Mouse (Mus musculus) forebrain, postnatal 0 days (tissue): ENCODE data around the gene Timm44. TPM values are rescaled to one million over a fixed set of nuclear protein-coding genes. Genes with fewer than 3 reads are reported as not detected.

Experiments
- ATAC-seq: fragments of 200-750 bp; cut with Nextera tagmentation; 2 replicates; pipeline ENCODE4 v1.8.0; 2017; ENCODE audit warnings: mild to moderate bottlenecking, moderate library complexity
- DNase-seq: peaks from one replicate; pipeline ENCODE4 v3.0.0-alpha.2; 2015
- H3K27ac ChIP-seq: fragments of 300-500 bp; sonication (generic); 2 replicates; pipeline ENCODE4 v1.5.1; 2014; ENCODE audit warnings: low read depth, mild to moderate bottlenecking, antibody characterized with exemption, low read length, moderate library complexity, mixed read lengths
- H3K27me3 ChIP-seq: fragments of 300-500 bp; sonication (generic); 2 replicates; pipeline ENCODE4 v1.6.1; 2014; ENCODE audit warnings: mild to moderate bottlenecking, low read length, mixed read lengths; ENCODE audit not compliant: insufficient read depth
- H3K36me3 ChIP-seq: fragments of 300-500 bp; sonication (generic); 2 replicates; pipeline ENCODE4 v1.6.1; 2014; ENCODE audit warnings: mild to moderate bottlenecking, moderate library complexity; ENCODE audit not compliant: insufficient read depth
- H3K4me1 ChIP-seq: fragments of 300-500 bp; sonication (generic); 2 replicates; pipeline ENCODE4 v1.6.1; 2014; ENCODE audit warnings: antibody characterized with exemption; ENCODE audit not compliant: insufficient read depth
- H3K4me2 ChIP-seq: fragments of 300-500 bp; sonication (generic); 2 replicates; pipeline ENCODE4 v1.6.1; 2014; ENCODE audit warnings: low read depth, mild to moderate bottlenecking, moderate library complexity
- H3K4me3 ChIP-seq: fragments of 300-500 bp; sonication (generic); 2 replicates; pipeline ENCODE4 v1.5.1; 2014; ENCODE audit warnings: low read depth, low read length, mixed read lengths
- H3K9ac ChIP-seq: fragments of 300-500 bp; sonication (generic); 2 replicates; pipeline ENCODE4 v1.6.1; 2014; ENCODE audit warnings: mild to moderate bottlenecking
- H3K9me3 ChIP-seq: fragments of 300-500 bp; sonication (generic); 2 replicates; pipeline ENCODE4 v1.6.1; 2016; ENCODE audit warnings: low read length
- CTCF ChIP-seq: sonication (generic); IDR thresholded peaks from 2 replicates; pipeline ENCODE4 v1.5.1; 2016; ENCODE audit warnings: antibody characterized with exemption, control low read depth, low read depth
- WGBS: fragments of 180-500 bp; shearing (Covaris S2); extraction: QIAGEN DNeasy Blood & Tissue Kit; methylation state at CpG from one replicate; pipeline ENCODE4 v1.1.7; 2014; 5-methylcytosine and 5-hydroxymethylcytosine counted together
- polyA plus RNA-seq: library from polyadenylated mRNA; unstranded; fragments of >200 nt; fragmentation: Nextera tagmentation; extraction: Ambion mirVana; gene quantifications from 2 replicates; pipeline ENCODE4 v1.2.1, GENCODE M21; 2015
- total RNA-seq: library from RNA; depleted of rRNA; stranded (reverse); fragments of >200 nt; gene quantifications from 2 replicates; pipeline ENCODE4 v1.2.3, GENCODE M21; 2014

Gene Timm44
- total and polyA plus RNA-seq, 2 experiments from 2014 or later, result 33.7 to 65.7 TPM

- H3K9ac ChIP-seq, result no peak overlapping the region
- H3K9me3 ChIP-seq, result no peaks in the 10 kb centered on the region
- DNase-seq (no peak), ATAC-seq (no peak)
- no peak overlapping the region for H3K4me2 ChIP-seq
- no peak for TF ChIP-seq CTCF
- no peaks in the 10 kb centered on the region for H3K4me1 ChIP-seq
- peaks cover 74% of the 10 kb centered on the region for H3K36me3 ChIP-seq
- WGBS, result 85% methylated on average over 2 of the region's 2 CpGs
- no peaks in the 10 kb centered on the region for H3K27me3 ChIP-seq
- H3K4me3 ChIP-seq, result no peak overlapping the region
- no peak overlapping the region for H3K27ac ChIP-seq
Measured at GRCm38 (mm10) chr8:4305838-4306237, 30.1 kb upstream of the Timm44 start.

GRCm38 (mm10) chr8:4304124-4304547 lies 28.4 kb upstream of the Timm44 start:
- DNase-seq, result no peak
- H3K9ac ChIP-seq, result no peak overlapping the region
- no peak for ATAC-seq
- no peak overlapping the region for H3K4me2 ChIP-seq
- H3K36me3 ChIP-seq, result peaks cover 67% of the 10 kb centered on the region
- TF ChIP-seq CTCF, result no peak
- WGBS, result 84% methylated on average over 3 of the region's 3 CpGs
- no peaks in the 10 kb centered on the region for H3K4me1 ChIP-seq
- H3K27ac ChIP-seq, result no peak overlapping the region
- no peak overlapping the region for H3K4me3 ChIP-seq
- no peaks in the 10 kb centered on the region for H3K9me3 ChIP-seq
- no peaks in the 10 kb centered on the region for H3K27me3 ChIP-seq

GRCm38 (mm10) chr8:4297822-4298221 lies 22.1 kb upstream of the Timm44 start:
- H3K27me3 ChIP-seq, result no peaks in the 10 kb centered on the region
- no peak overlapping the region for H3K9ac ChIP-seq
- 86% methylated on average over 4 of the region's 4 CpGs for WGBS
- DNase-seq, result no peak
- H3K4me2 ChIP-seq, result no peak overlapping the region
- no peak for ATAC-seq
- H3K27ac ChIP-seq, result no peak overlapping the region
- peaks cover 72% of the 10 kb centered on the region for H3K36me3 ChIP-seq
- TF ChIP-seq CTCF, result no peak
- H3K4me1 ChIP-seq, result no peaks in the 10 kb centered on the region
- no peaks in the 10 kb centered on the region for H3K9me3 ChIP-seq
- H3K4me3 ChIP-seq, result no peak overlapping the region

GRCm38 (mm10) chr8:4292738-4293137 lies 17.0 kb upstream of the Timm44 start:
- H3K36me3 ChIP-seq, result peaks cover 66% of the 10 kb centered on the region
- no peak overlapping the region for H3K4me2 ChIP-seq
- H3K4me3 ChIP-seq, result no peak overlapping the region
- no peaks in the 10 kb centered on the region for H3K27me3 ChIP-seq
- no peak overlapping the region for H3K27ac ChIP-seq
- ATAC-seq (peak; percentile 26; the same call in 1 of the 2 replicates), DNase-seq (no peak)
- peak; percentile 39 for TF ChIP-seq CTCF
- no peak overlapping the region for H3K9ac ChIP-seq
- H3K9me3 ChIP-seq, result no peaks in the 10 kb centered on the region
- no peaks in the 10 kb centered on the region for H3K4me1 ChIP-seq
- 89% methylated on average over 5 of the region's 5 CpGs for WGBS

- Histone ChIP-seq H3K4me2 (peak overlapping the region; percentile 74), H3K4me3 (peak overlapping the region; percentile 77), H3K4me1 (peaks cover 7% of the 10 kb centered on the region; the same call in 1 of the 2 replicates), H3K27me3 (no peaks in the 10 kb centered on the region), H3K9ac (peak overlapping the region; percentile 77), H3K9me3 (no peaks in the 10 kb centered on the region), H3K27ac (peak overlapping the region; percentile 80), H3K36me3 (peaks cover 17% of the 10 kb centered on the region; the same call in 1 of the 2 replicates)
- ATAC-seq (peak; percentile 61), DNase-seq (no peak)
- 23% methylated on average over 9 of the region's 9 CpGs for WGBS
- no peak for TF ChIP-seq CTCF
Measured at GRCm38 (mm10) chr8:4276111-4276465, 375 bp upstream of the Timm44 start.

- no peaks in the 10 kb centered on the region for H3K27me3 ChIP-seq
- no peaks in the 10 kb centered on the region for H3K4me1 ChIP-seq
- no peak overlapping the region for H3K4me3 ChIP-seq
- DNase-seq, result no peak
- H3K36me3 ChIP-seq, result peaks cover 72% of the 10 kb centered on the region
- H3K9me3 ChIP-seq, result no peaks in the 10 kb centered on the region
- H3K27ac ChIP-seq, result no peak overlapping the region
- no peak overlapping the region for H3K4me2 ChIP-seq
- no peak for ATAC-seq
- WGBS, result 94% methylated on average over 6 of the region's 6 CpGs
- TF ChIP-seq CTCF, result no peak
- no peak overlapping the region for H3K9ac ChIP-seq
Measured at GRCm38 (mm10) chr8:4269609-4270008, 6.1 kb downstream of the Timm44 start.

GRCm38 (mm10) chr8:4267627-4268026 lies 8.1 kb downstream of the Timm44 start:
- no peak overlapping the region for H3K9ac ChIP-seq
- H3K9me3 ChIP-seq, result no peaks in the 10 kb centered on the region
- peak; percentile 55 for TF ChIP-seq CTCF
- no peak for DNase-seq
- H3K27me3 ChIP-seq, result no peaks in the 10 kb centered on the region
- peak; percentile 71 for ATAC-seq
- H3K27ac ChIP-seq, result no peak overlapping the region
- WGBS, result 73% methylated on average over 15 of the region's 15 CpGs
- H3K4me1 ChIP-seq, result no peaks in the 10 kb centered on the region
- peaks cover 72% of the 10 kb centered on the region for H3K36me3 ChIP-seq
- no peak overlapping the region for H3K4me3 ChIP-seq
- no peak overlapping the region for H3K4me2 ChIP-seq
